Mouse (Mus musculus) forebrain, embryonic 13.5 days (tissue): ENCODE measurements around the gene Camkv. TPM values are rescaled to one million over a fixed set of nuclear protein-coding genes. Genes with fewer than 3 reads are reported as not detected.
A peak's percentile ranks its signal among the peaks of the same experiment; 100 is the strongest.

ENCODE experiments used
- ATAC-seq: fragments of 200-750 bp; cut with Nextera tagmentation; 2 replicates; pipeline ENCODE4 v1.8.0; 2017
- H3K27ac ChIP-seq: fragments of 300-500 bp; sonication (generic); 2 replicates; pipeline ENCODE4 v1.5.1; 2015; ENCODE audit warnings: inconsistent platforms, mild to moderate bottlenecking, moderate library complexity
- H3K27me3 ChIP-seq: fragments of 300-500 bp; sonication (generic); 2 replicates; pipeline ENCODE4 v1.6.1; 2015; ENCODE audit warnings: mild to moderate bottlenecking, inconsistent platforms
- H3K36me3 ChIP-seq: fragments of 300-500 bp; sonication (generic); 2 replicates; pipeline ENCODE4 v1.6.1; 2015; ENCODE audit warnings: mild to moderate bottlenecking, inconsistent platforms; ENCODE audit not compliant: poor library complexity, severe bottlenecking
- H3K4me1 ChIP-seq: fragments of 300-500 bp; sonication (generic); 2 replicates; pipeline ENCODE4 v1.6.1; 2015; ENCODE audit warnings: inconsistent platforms
- H3K4me2 ChIP-seq: fragments of 300-500 bp; sonication (generic); 2 replicates; pipeline ENCODE4 v1.6.1; 2015; ENCODE audit warnings: inconsistent platforms, mild to moderate bottlenecking, moderate library complexity
- H3K4me3 ChIP-seq: fragments of 300-500 bp; sonication (generic); 2 replicates; pipeline ENCODE4 v1.5.1; 2015; ENCODE audit warnings: mild to moderate bottlenecking, inconsistent platforms
- H3K9ac ChIP-seq: fragments of 300-500 bp; sonication (generic); 2 replicates; pipeline ENCODE4 v1.6.1; 2015; ENCODE audit warnings: mild to moderate bottlenecking, inconsistent platforms
- H3K9me3 ChIP-seq: fragments of 300-500 bp; sonication (generic); replicated peaks from 2 replicates; pipeline ENCODE4 v1.6.1; 2016; ENCODE audit warnings: inconsistent platforms
- WGBS: fragments of 180-500 bp; shearing (Covaris S2); methylation state at CpG from one replicate; pipeline ENCODE4 v1.1.7; 2015; 5-methylcytosine and 5-hydroxymethylcytosine counted together
- polyA plus RNA-seq: library from polyadenylated mRNA; unstranded; fragments of >200 nt; fragmentation: Nextera tagmentation; extraction: Ambion mirVana; gene quantifications from 2 replicates; pipeline ENCODE4 v1.2.1, GENCODE M21; 2015

Gene Camkv
- polyA plus RNA-seq, 1 experiment from 2014 or later, result 23.6 TPM

DNA sequence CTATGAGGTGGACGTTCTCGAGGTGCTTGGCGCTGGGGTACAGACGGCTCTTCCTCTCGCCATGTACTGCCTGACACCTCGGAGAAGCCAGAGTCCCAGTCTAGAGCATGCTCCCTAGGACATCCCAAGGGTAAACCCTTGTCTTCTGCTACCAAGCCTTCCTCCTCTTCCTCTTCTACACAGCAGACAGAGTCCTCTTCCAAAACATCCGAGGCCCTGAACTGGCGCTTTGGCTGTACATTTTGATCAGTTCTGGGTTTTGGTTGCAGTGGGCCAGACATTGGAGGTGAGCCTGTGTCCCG, 49.2 kb downstream of the Camkv start:
- H3K4me3 ChIP-seq, result peak overlapping the region; percentile 60
- H3K4me1 ChIP-seq, result peaks cover 42% of the 10 kb centered on the region
- WGBS, result 80% methylated on average over 9 of the region's 9 CpGs
- H3K4me2 ChIP-seq, result peak overlapping the region; percentile 89
- H3K9me3 ChIP-seq, result no peaks in the 10 kb centered on the region
- H3K36me3 ChIP-seq, result no peaks in the 10 kb centered on the region
- no peak for ATAC-seq
- 0 out of 2 replicates have a peak overlapping the region, but pooled peaks have one; percentile 25 for H3K27ac ChIP-seq
- H3K27me3 ChIP-seq, result peaks cover 21% of the 10 kb centered on the region
- H3K9ac ChIP-seq, result peak overlapping the region; percentile 58; the same call in 1 of the 2 replicates

GRCm38 (mm10) chr9:107985131-107986119, 50.0 kb downstream of the Camkv start, which contains the start of gene Inka1:
Gene Inka1 (minus strand): TSS chr9:107985879.
- WGBS, result under 1% methylated on average over 57 of the region's 58 CpGs
- Histone ChIP-seq H3K9ac (peak within 1 kb of the TSS; percentile 58), H3K36me3 (no peaks in the 10 kb centered on the region), H3K4me3 (peak within 1 kb of the TSS; percentile 60), H3K4me2 (peak within 1 kb of the TSS; percentile 89), H3K27me3 (peaks cover 21% of the 10 kb centered on the region), H3K4me1 (peaks cover 42% of the 10 kb centered on the region), H3K9me3 (no peaks in the 10 kb centered on the region), H3K27ac (peak within 1 kb of the TSS; percentile 25; the same call in 1 of the 2 replicates)
- peak; percentile 86 for ATAC-seq

GRCm38 (mm10) chr9:107986376-107986775, 50.9 kb downstream of the Camkv start:
- WGBS, result 9% methylated on average over 18 of the region's 18 CpGs
- Histone ChIP-seq H3K27me3 (peaks cover 21% of the 10 kb centered on the region), H3K4me3 (peak overlapping the region; percentile 60), H3K27ac (no peak overlapping the region), H3K9ac (no peak overlapping the region), H3K36me3 (no peaks in the 10 kb centered on the region), H3K4me1 (peaks cover 41% of the 10 kb centered on the region), H3K9me3 (no peaks in the 10 kb centered on the region), H3K4me2 (peak overlapping the region; percentile 89)
- peak; percentile 72 for ATAC-seq

DNA sequence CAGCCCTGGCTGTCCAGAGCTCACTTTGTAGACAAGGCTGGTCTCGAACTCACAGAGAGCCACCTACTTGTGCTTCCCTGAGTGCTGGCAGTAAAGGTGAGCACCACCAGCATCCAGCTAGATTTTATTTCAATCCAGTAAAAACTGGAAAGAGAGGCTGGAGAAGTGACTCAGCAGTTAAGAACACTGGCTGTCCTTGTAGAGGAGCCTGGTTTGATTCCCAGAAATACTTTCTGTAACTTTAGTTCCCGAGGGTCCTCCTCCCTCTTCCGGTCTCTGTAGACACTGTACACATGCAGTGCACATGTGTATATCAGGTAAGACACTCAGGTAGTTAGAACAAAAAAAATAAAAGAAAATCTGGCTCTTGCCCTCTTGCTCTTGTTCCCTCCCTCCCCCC, 52.5 kb downstream of the Camkv start:
- peaks cover 26% of the 10 kb centered on the region for H3K4me1 ChIP-seq
- no peak overlapping the region for H3K9ac ChIP-seq
- 87% methylated on average over 3 of the region's 3 CpGs for WGBS
- no peak for ATAC-seq
- H3K27me3 ChIP-seq, result peaks cover 21% of the 10 kb centered on the region
- H3K4me3 ChIP-seq, result no peak overlapping the region
- no peak overlapping the region for H3K27ac ChIP-seq
- no peak overlapping the region for H3K4me2 ChIP-seq
- H3K36me3 ChIP-seq, result no peaks in the 10 kb centered on the region
- H3K9me3 ChIP-seq, result no peaks in the 10 kb centered on the region

DNA sequence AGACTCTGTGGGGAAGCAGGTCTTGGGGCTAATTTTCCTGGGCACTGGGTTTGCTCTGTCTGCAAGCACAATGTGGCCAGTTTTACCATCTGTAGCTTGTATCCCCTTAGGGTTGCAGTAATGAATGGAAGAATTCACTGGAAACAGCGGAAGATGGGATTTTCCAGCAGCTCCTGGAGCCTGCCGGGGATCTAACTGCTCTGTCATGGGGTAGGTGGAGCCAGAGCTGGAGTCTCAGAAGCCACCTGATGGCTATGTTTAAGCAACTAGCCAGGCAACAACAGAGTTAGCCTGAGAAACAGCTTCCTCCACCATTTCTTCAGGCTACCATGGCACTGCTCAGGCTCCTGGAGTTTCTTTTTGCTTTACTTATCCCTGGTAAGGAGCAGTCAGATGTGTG, 56.7 kb downstream of the Camkv start, which contains the start of gene Cdhr4:
Cdhr4 (plus strand) TSS at position 301 of the 400 bp plus-strand sequence.
- Histone ChIP-seq H3K27ac (no peak within 1 kb of the TSS), H3K9ac (0 out of 2 replicates have a peak within 1 kb of the TSS, but pooled peaks have one; percentile 5), H3K27me3 (peaks cover 4% of the 10 kb centered on the region), H3K4me2 (no peak within 1 kb of the TSS), H3K9me3 (no peaks in the 10 kb centered on the region), H3K4me3 (no peak within 1 kb of the TSS), H3K36me3 (no peaks in the 10 kb centered on the region), H3K4me1 (no peaks in the 10 kb centered on the region)
- 68% methylated on average over 2 of the region's 2 CpGs for WGBS
- ATAC-seq, result no peak

- 80% methylated on average over 11 of the region's 11 CpGs for WGBS
- no peak overlapping the region for H3K9ac ChIP-seq
- ATAC-seq, result no peak
- no peaks in the 10 kb centered on the region for H3K4me1 ChIP-seq
- no peaks in the 10 kb centered on the region for H3K36me3 ChIP-seq
- no peak overlapping the region for H3K4me3 ChIP-seq
- H3K27ac ChIP-seq, result no peak overlapping the region
- no peak overlapping the region for H3K4me2 ChIP-seq
- H3K27me3 ChIP-seq, result no peaks in the 10 kb centered on the region
- no peaks in the 10 kb centered on the region for H3K9me3 ChIP-seq
Observed at GRCm38 (mm10) chr9:107993013-107993412, 57.5 kb downstream of the Camkv start.

GRCm38 (mm10) chr9:107994464-107994863, 59.0 kb downstream of the Camkv start:
- Histone ChIP-seq H3K36me3 (no peaks in the 10 kb centered on the region), H3K27me3 (peaks cover 4% of the 10 kb centered on the region; the same call in 1 of the 2 replicates), H3K9me3 (no peaks in the 10 kb centered on the region), H3K27ac (no peak overlapping the region), H3K4me3 (no peak overlapping the region), H3K9ac (no peak overlapping the region), H3K4me1 (no peaks in the 10 kb centered on the region), H3K4me2 (no peak overlapping the region)
- WGBS, result 69% methylated on average over 2 of the region's 2 CpGs
- ATAC-seq, result no peak

GRCm38 (mm10) chr9:107995513-107995912, 60.0 kb downstream of the Camkv start:
- Histone ChIP-seq H3K27ac (no peak overlapping the region), H3K4me1 (no peaks in the 10 kb centered on the region), H3K9ac (no peak overlapping the region), H3K36me3 (no peaks in the 10 kb centered on the region), H3K4me2 (no peak overlapping the region), H3K27me3 (peaks cover 4% of the 10 kb centered on the region; the same call in 1 of the 2 replicates), H3K4me3 (no peak overlapping the region), H3K9me3 (no peaks in the 10 kb centered on the region)
- WGBS, result 93% methylated on average over 21 of the region's 21 CpGs
- ATAC-seq, result no peak

DNA sequence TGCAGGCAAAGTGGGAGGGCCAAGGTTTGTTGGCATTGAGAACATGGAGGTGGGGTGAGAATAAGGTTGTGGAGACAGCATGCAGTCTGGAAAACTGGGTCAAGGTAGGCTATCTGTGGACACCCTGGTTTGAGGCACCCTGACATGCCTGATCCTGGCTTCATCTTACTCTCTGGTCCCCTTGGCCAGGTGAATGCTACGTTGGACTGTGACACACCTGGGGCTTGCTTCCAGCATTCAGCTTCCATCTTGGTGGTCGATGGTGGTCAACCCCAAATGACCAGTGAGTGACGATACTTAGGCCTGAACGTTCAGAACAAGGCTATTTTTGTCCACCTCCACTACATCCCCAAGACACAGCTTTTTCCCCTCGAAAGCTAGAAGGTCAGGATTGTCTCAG, 60.6 kb downstream of the Camkv start, which contains the start of gene Gm20662:
Gm20662 (plus strand) TSS at position 301 of the 400 bp plus-strand sequence.
- Histone ChIP-seq H3K36me3 (no peaks in the 10 kb centered on the region), H3K27me3 (peaks cover 4% of the 10 kb centered on the region; the same call in 1 of the 2 replicates), H3K9ac (no peak within 1 kb of the TSS), H3K4me3 (no peak within 1 kb of the TSS), H3K9me3 (no peaks in the 10 kb centered on the region), H3K27ac (no peak within 1 kb of the TSS), H3K4me1 (no peaks in the 10 kb centered on the region), H3K4me2 (no peak within 1 kb of the TSS)
- ATAC-seq, result no peak
- WGBS, result 92% methylated on average over 5 of the region's 5 CpGs

Other genes with a start within 250 kb of the Camkv start
- 6.8 and 7.7 TPM in 2 replicates for gene Sema3f, start 225.2 kb upstream of the Camkv start, polyA plus RNA-seq
- 256 and 261 TPM in 2 replicates for gene Rbm5, start 164.7 kb upstream of the Camkv start, polyA plus RNA-seq
- 125 and 129 TPM in 2 replicates for gene Rbm6, start 62.4 kb upstream of the Camkv start, polyA plus RNA-seq
- gene Mon1a, start 47.5 kb upstream of the Camkv start, polyA plus RNA-seq, result 18.9 and 20.6 TPM in 2 replicates
- 0.46 and 0.74 TPM in 2 replicates for gene Mst1r, start 28.8 kb upstream of the Camkv start, polyA plus RNA-seq
- not detected in 2 replicates for gene Actl11, start 7.2 kb upstream of the Camkv start, polyA plus RNA-seq
- 21.7 and 23.6 TPM in 2 replicates for gene Traip, start 14.5 kb downstream of the Camkv start, polyA plus RNA-seq
- gene Uba7, start 39.8 kb downstream of the Camkv start, polyA plus RNA-seq, result 2.7 and 3.1 TPM in 2 replicates
- gene Gm20661, start 47.4 kb downstream of the Camkv start, polyA plus RNA-seq, result 0.44 and 0.62 TPM in 2 replicates
- gene Inka1, start 50.2 kb downstream of the Camkv start, polyA plus RNA-seq, result 10.8 and 11.1 TPM in 2 replicates
- gene Cdhr4, start 56.8 kb downstream of the Camkv start, polyA plus RNA-seq, result 0.69 and 1.3 TPM in 2 replicates
- gene Gm20662, start 60.7 kb downstream of the Camkv start, polyA plus RNA-seq, result 0.52 TPM in 1 of 2 replicates, not detected in the other
- 73.6 and 83.9 TPM in 2 replicates for gene Ip6k1, start 66.8 kb downstream of the Camkv start, polyA plus RNA-seq
- gene Gmppb, start 113.6 kb downstream of the Camkv start, polyA plus RNA-seq, result 20.8 and 24.4 TPM in 2 replicates
- gene Amigo3, start 117.5 kb downstream of the Camkv start, polyA plus RNA-seq, result 2.1 and 3.0 TPM in 2 replicates
- gene Mst1, start 144.8 kb downstream of the Camkv start, polyA plus RNA-seq, result not detected in 2 replicates
- gene Rnf123, start 147.7 kb downstream of the Camkv start, polyA plus RNA-seq, result 32.6 and 39.5 TPM in 2 replicates
- 49.9 and 60.2 TPM in 2 replicates for gene Apeh, start 158.9 kb downstream of the Camkv start, polyA plus RNA-seq